Mouse (Mus musculus) left cerebral cortex, postnatal 36 days (tissue): ENCODE data around the gene Ndufs7. TPM values are rescaled to one million over a fixed set of nuclear protein-coding genes. Genes with fewer than 3 reads are reported as not detected.

Source experiments
- DNase-seq, 2 experiments: peaks; one replicate each; pipeline ENCODE4 v3.0.0; 2021 to 2022; ENCODE audit warnings: low spot score in 2 of 2, mixed read lengths in 1 of 2
- intact Hi-C: fragments of 180-260 bp; cut with DNase I; formaldehyde crosslinking; loops from one replicate; pipeline ENCODE4 v1.15.1; 2025
- microRNA-seq: library from miRNA; unstranded; fragments of <30 nt; microRNA quantifications from one replicate; pipeline ENCODE4 v1.2.0, GENCODE M21; 2022
- total RNA-seq, 2 experiments: library from RNA; stranded (reverse); gene quantifications; 2 replicates each; pipeline ENCODE4 v1.2.3; 2021

Gene Ndufs7
- total RNA-seq, 2 experiments from 2014 or later, result 185 to 213 TPM

DNA sequence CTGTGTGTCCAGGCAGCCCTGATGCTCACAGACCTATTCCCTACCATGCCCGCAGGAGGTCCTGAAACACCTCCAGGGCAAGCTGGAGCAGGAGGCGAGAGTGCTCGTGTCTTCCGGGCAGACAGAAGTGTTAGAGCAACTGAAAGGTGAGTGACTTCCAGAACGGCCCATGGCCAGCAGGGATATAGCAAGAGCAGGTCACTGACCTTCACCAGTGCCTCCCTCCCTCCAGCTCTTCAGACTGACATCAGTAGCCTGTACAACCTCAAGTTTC is 53.1 kb downstream of the Ndufs7 start:
- DNase-seq, result no peak
- intact Hi-C loops, result no loop called here

DNA sequence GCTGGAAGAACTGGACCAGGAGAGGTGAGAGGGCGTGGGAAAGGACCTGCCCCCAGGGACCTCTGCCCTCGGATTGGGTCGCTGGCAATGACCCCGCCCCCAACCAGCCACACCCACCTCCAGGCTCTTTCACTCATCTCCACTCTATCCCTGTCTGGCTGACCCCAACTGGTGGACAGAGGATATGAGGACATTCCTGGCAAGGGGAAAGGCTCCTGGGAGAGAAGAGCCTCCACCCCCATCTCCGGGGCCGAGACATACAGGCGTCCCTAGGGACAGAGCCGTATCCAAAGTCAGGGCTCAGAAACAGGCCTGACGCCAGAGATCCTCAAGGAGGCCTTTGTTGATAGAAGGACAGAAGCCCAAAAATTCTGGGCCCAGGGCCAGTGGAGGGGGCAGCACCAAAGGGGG is 53.6 kb downstream of the Ndufs7 start:
- peak in 1 of 2 experiments; percentile 48 for DNase-seq
- intact Hi-C loops, result no loop called here

DNA sequence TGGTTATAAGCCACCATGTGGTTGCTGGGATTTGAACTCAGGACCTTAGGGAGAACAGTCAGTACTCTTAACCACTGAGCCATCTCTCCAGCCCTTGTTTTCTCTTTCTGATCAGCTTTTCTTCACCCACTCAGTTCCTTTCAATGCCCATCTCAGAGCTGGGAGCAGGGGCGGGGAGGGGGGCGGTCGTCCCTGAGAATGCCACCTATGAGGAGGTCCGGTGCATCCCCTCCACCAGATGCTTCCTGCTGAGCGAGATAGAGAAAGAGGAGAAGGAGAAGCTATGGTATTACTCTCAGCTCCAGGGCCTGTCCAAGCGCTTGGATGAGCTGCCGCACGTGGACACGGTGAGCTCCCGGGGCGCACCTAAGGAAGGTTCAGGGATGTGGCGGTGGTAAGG is 55.5 kb downstream of the Ndufs7 start:
- intact Hi-C loops, result no loop called here
- no peak for DNase-seq

DNA sequence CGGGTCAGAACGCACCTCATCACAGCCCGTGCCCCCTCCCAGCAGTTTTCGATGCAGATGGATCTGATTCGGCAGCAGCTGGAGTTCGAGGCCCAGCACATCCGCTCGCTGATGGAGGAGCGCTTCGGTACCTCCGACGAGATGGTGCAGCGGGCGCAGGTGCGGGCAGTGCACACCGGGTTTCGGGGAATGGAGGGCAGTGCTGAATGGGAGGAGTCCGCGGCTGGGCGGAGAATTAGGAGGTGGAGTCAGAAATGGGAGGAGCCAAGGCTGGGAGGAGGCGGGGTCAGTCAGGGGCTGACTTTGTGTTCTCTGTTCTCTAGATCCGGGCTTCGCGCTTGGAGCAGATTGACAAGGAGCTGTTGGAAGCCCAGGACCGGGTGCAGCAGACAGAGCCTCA is 55.9 kb downstream of the Ndufs7 start:
- intact Hi-C loops, result no loop called here
- no peak for DNase-seq

Small RNAs within 50 kb of the gene (microRNA-seq; reads per million reads assigned to microRNA genes)
- gene Mir6911, result 1.8 reads per million

Other genes starting within 250 kb of the Ndufs7 start
- 1 to 10 TPM; 3.3 to 5.3 TPM for gene Arhgap45, start 232.5 kb upstream of the Ndufs7 start, total RNA-seq
- 10 to 100 TPM; 69.2 to 83.6 TPM for gene Polr2e, start 209.3 kb upstream of the Ndufs7 start, total RNA-seq
- 100 to 1,000 TPM; 468 to 559 TPM for gene Gpx4, start 202.0 kb upstream of the Ndufs7 start, total RNA-seq
- gene Sbno2, start 143.6 kb upstream of the Ndufs7 start, total RNA-seq, result 10 to 100 TPM; 14.5 to 25.5 TPM
- gene Stk11, start 133.3 kb upstream of the Ndufs7 start, total RNA-seq, result 100 to 1,000 TPM in 1 of 2 experiments, 10 to 100 TPM in 1; 94.4 to 100 TPM
- gene Atp5d, start 110.5 kb upstream of the Ndufs7 start, total RNA-seq, result 100 to 1,000 TPM; 334 to 384 TPM
- gene Cbarp, start 108.3 kb upstream of the Ndufs7 start, total RNA-seq, result 100 to 1,000 TPM; 431 to 463 TPM
- gene Midn, start 100.8 kb upstream of the Ndufs7 start, total RNA-seq, result 10 to 100 TPM; 76.2 to 78.8 TPM
- 10 to 100 TPM; 94.7 to 96.7 TPM for gene Cirbp, start 83.1 kb upstream of the Ndufs7 start, total RNA-seq
- 1 to 10 TPM; 7.5 to 7.6 TPM for gene 1600002K03Rik, start 76.2 kb upstream of the Ndufs7 start, total RNA-seq
- 1 to 10 TPM; 8.9 to 9.0 TPM for gene Efna2, start 69.6 kb upstream of the Ndufs7 start, total RNA-seq
- gene Mum1, start 22.7 kb upstream of the Ndufs7 start, total RNA-seq, result 10 to 100 TPM; 35.9 to 43.8 TPM
- 10 to 100 TPM; 22.5 to 43.9 TPM for gene Gamt, start 11.9 kb downstream of the Ndufs7 start, total RNA-seq
- 10 to 100 TPM; 71.7 to 99.0 TPM for gene Dazap1, start 12.4 kb downstream of the Ndufs7 start, total RNA-seq
- gene Rps15, start 43.3 kb downstream of the Ndufs7 start, total RNA-seq, result 100 to 1,000 TPM; 799 to 946 TPM
- 100 to 1,000 TPM; 105 to 116 TPM for gene Apc2, start 46.9 kb downstream of the Ndufs7 start, total RNA-seq
- gene 2310011J03Rik, start 71.4 kb downstream of the Ndufs7 start, total RNA-seq, result 10 to 100 TPM; 26.6 to 30.1 TPM
- 1 to 10 TPM; 4.9 to 6.2 TPM for gene Pcsk4, start 80.4 kb downstream of the Ndufs7 start, total RNA-seq
- gene Reep6, start 80.8 kb downstream of the Ndufs7 start, total RNA-seq, result 10 to 100 TPM; 10.6 to 11.5 TPM
- 10 to 100 TPM in 1 of 2 experiments, 1 to 10 TPM in 1; 7.5 to 10.0 TPM for gene Adamtsl5, start 99.3 kb downstream of the Ndufs7 start, total RNA-seq
- gene Plk5, start 107.3 kb downstream of the Ndufs7 start, total RNA-seq, result 10 to 100 TPM; 16.9 to 33.1 TPM
- 10 to 100 TPM; 18.1 to 23.4 TPM for gene Mex3d, start 138.5 kb downstream of the Ndufs7 start, total RNA-seq
- gene Mbd3, start 150.4 kb downstream of the Ndufs7 start, total RNA-seq, result 100 to 1,000 TPM; 147 to 150 TPM
- 100 to 1,000 TPM; 411 to 444 TPM for gene Uqcr11, start 157.7 kb downstream of the Ndufs7 start, total RNA-seq
- 10 to 100 TPM; 26.0 to 28.3 TPM for gene Tcf3, start 184.5 kb downstream of the Ndufs7 start, total RNA-seq
- gene Onecut3, start 245.7 kb downstream of the Ndufs7 start, total RNA-seq, result not detected